Mouse (Mus musculus) ES-Bruce4 (cell line): ENCODE results near the gene Mpped1.

ENCODE experiments used
- CTCF ChIP-seq: IDR thresholded peaks from one replicate; pipeline ENCODE4 v1.8.1; 2011; ENCODE audit warnings: low read depth, low read length
- POLR2A ChIP-seq: IDR thresholded peaks from one replicate; pipeline ENCODE4 v1.8.1; 2011; ENCODE audit warnings: low read length; ENCODE audit not compliant: insufficient read depth

- TF ChIP-seq POLR2A = no peak
- TF ChIP-seq CTCF = no peak
Observed at GRCm38 (mm10) chr15:83894261-83894660, 115.0 kb downstream of the Mpped1 start.
